Mouse (Mus musculus): ENCODE results near the gene Msh4. TPM values are rescaled to one million over a fixed set of nuclear protein-coding genes. Genes with fewer than 3 reads are reported as not detected.

Gene Msh4
- polyA plus RNA-seq, 1 experiment from 2014 or later: 0.11 TPM

- Histone ChIP-seq H3K27me3 (replicated peaks) (no peaks in the 10 kb centered on the region), H3K9ac (no peak overlapping the region), H3K4me3 (no peak overlapping the region), H3K36me3 (peaks cover 62% of the 10 kb centered on the region), H3K9me3 (no peaks in the 10 kb centered on the region), H3K4me2 (replicated peaks) (no peak overlapping the region), H3K4me1 (peaks cover 14% of the 10 kb centered on the region), H3K27ac (no peak overlapping the region)
- peak; percentile 43; the same call in 1 of the 2 replicates for ATAC-seq (ENCODE audit: low FRiP score, low read depth)
- 82% methylated on average over 49 of the region's 49 CpGs for WGBS
Measured at GRCm38 (mm10) chr3:153905251-153906135, 445 bp downstream of the Msh4 start.

GRCm38 (mm10) chr3:153904586-153904985 is 1.4 kb downstream of the Msh4 start:
- Histone ChIP-seq H3K4me2 (replicated peaks) (no peak overlapping the region), H3K36me3 (peaks cover 53% of the 10 kb centered on the region), H3K27ac (no peak overlapping the region), H3K27me3 (replicated peaks) (no peaks in the 10 kb centered on the region), H3K9me3 (no peaks in the 10 kb centered on the region), H3K4me1 (peaks cover 8% of the 10 kb centered on the region), H3K9ac (no peak overlapping the region), H3K4me3 (no peak overlapping the region)
- WGBS: 70% methylated on average over 6 of the region's 6 CpGs
- ATAC-seq (ENCODE audit: low FRiP score, low read depth): 0 out of 2 replicates have a peak, but pooled peaks have one; percentile 26

- no peak overlapping the region for H3K4me3 ChIP-seq
- no peak overlapping the region for H3K27ac ChIP-seq
- no peaks in the 10 kb centered on the region for H3K4me1 ChIP-seq
- H3K9me3 ChIP-seq: no peaks in the 10 kb centered on the region
- ATAC-seq (ENCODE audit: low FRiP score, low read depth): no peak
- peaks cover 33% of the 10 kb centered on the region for H3K36me3 ChIP-seq
- 68% methylated on average over 3 of the region's 3 CpGs for WGBS
- no peaks in the 10 kb centered on the region for H3K27me3 ChIP-seq (replicated peaks)
- H3K4me2 ChIP-seq (replicated peaks): no peak overlapping the region
- H3K9ac ChIP-seq: no peak overlapping the region
Measured at GRCm38 (mm10) chr3:153902595-153902994, 3.3 kb downstream of the Msh4 start.

GRCm38 (mm10) chr3:153901904-153902303 is 4.0 kb downstream of the Msh4 start:
- WGBS: 88% methylated on average over 1 of the region's 1 CpGs
- Histone ChIP-seq H3K27me3 (replicated peaks) (no peaks in the 10 kb centered on the region), H3K27ac (no peak overlapping the region), H3K36me3 (peaks cover 26% of the 10 kb centered on the region), H3K9me3 (no peaks in the 10 kb centered on the region), H3K4me2 (replicated peaks) (no peak overlapping the region), H3K4me3 (no peak overlapping the region), H3K4me1 (no peaks in the 10 kb centered on the region), H3K9ac (no peak overlapping the region)
- no peak for ATAC-seq (ENCODE audit: low FRiP score, low read depth)

- Histone ChIP-seq H3K9ac (no peak overlapping the region), H3K27me3 (replicated peaks) (no peaks in the 10 kb centered on the region), H3K9me3 (no peaks in the 10 kb centered on the region), H3K27ac (no peak overlapping the region), H3K4me1 (no peaks in the 10 kb centered on the region), H3K4me2 (replicated peaks) (no peak overlapping the region), H3K36me3 (no peaks in the 10 kb centered on the region), H3K4me3 (no peak overlapping the region)
- WGBS: 77% methylated on average over 6 of the region's 6 CpGs
- no peak for ATAC-seq (ENCODE audit: low FRiP score, low read depth)
Measured at GRCm38 (mm10) chr3:153897216-153897615, 8.7 kb downstream of the Msh4 start.

GRCm38 (mm10) chr3:153895454-153895853 is 10.5 kb downstream of the Msh4 start:
- ATAC-seq (ENCODE audit: low FRiP score, low read depth): no peak
- no peaks in the 10 kb centered on the region for H3K4me1 ChIP-seq

GRCm38 (mm10) chr3:153889188-153889781 is 16.7 kb downstream of the Msh4 start:
- Histone ChIP-seq H3K9ac (no peak overlapping the region), H3K4me3 (no peak overlapping the region), H3K27me3 (replicated peaks) (no peaks in the 10 kb centered on the region), H3K4me2 (replicated peaks) (no peak overlapping the region), H3K9me3 (no peaks in the 10 kb centered on the region), H3K27ac (no peak overlapping the region), H3K4me1 (no peaks in the 10 kb centered on the region), H3K36me3 (no peaks in the 10 kb centered on the region)
- WGBS: 79% methylated on average over 8 of the region's 8 CpGs
- no peak for ATAC-seq (ENCODE audit: low FRiP score, low read depth)

More at GRCm38 (mm10) chr3:153895454-153895853, 10.5 kb downstream of the Msh4 start:
- H3K27ac ChIP-seq: no peak overlapping the region
- no peaks in the 10 kb centered on the region for H3K9me3 ChIP-seq
- H3K9ac ChIP-seq: no peak overlapping the region
- H3K4me3 ChIP-seq: no peak overlapping the region
- no peaks in the 10 kb centered on the region for H3K27me3 ChIP-seq (replicated peaks)
- H3K36me3 ChIP-seq: no peaks in the 10 kb centered on the region
- H3K4me2 ChIP-seq (replicated peaks): no peak overlapping the region
- 83% methylated on average over 3 of the region's 3 CpGs for WGBS

- Histone ChIP-seq H3K9ac (no peak overlapping the region), H3K4me2 (replicated peaks) (no peak overlapping the region), H3K4me1 (no peaks in the 10 kb centered on the region), H3K27me3 (replicated peaks) (no peaks in the 10 kb centered on the region), H3K36me3 (no peaks in the 10 kb centered on the region), H3K27ac (no peak overlapping the region), H3K9me3 (no peaks in the 10 kb centered on the region), H3K4me3 (no peak overlapping the region)
- 75% methylated on average over 6 of the region's 6 CpGs for WGBS
- ATAC-seq (ENCODE audit: low FRiP score, low read depth): no peak
Measured at GRCm38 (mm10) chr3:153888141-153888540, 17.8 kb downstream of the Msh4 start.

- Histone ChIP-seq H3K4me1 (no peaks in the 10 kb centered on the region), H3K4me3 (no peak overlapping the region), H3K36me3 (no peaks in the 10 kb centered on the region), H3K9ac (no peak overlapping the region), H3K27me3 (replicated peaks) (no peaks in the 10 kb centered on the region), H3K4me2 (replicated peaks) (no peak overlapping the region), H3K27ac (no peak overlapping the region), H3K9me3 (no peaks in the 10 kb centered on the region)
- ATAC-seq (ENCODE audit: low FRiP score, low read depth): no peak
Measured at GRCm38 (mm10) chr3:153886296-153886695, 19.6 kb downstream of the Msh4 start.

- no peaks in the 10 kb centered on the region for H3K4me1 ChIP-seq
- no peaks in the 10 kb centered on the region for H3K9me3 ChIP-seq
- no peaks in the 10 kb centered on the region for H3K36me3 ChIP-seq
- H3K9ac ChIP-seq: no peak overlapping the region
- no peak overlapping the region for H3K4me3 ChIP-seq
- no peak for ATAC-seq (ENCODE audit: low FRiP score, low read depth)
- 86% methylated on average over 5 of the region's 5 CpGs for WGBS
- H3K27ac ChIP-seq: no peak overlapping the region
- H3K27me3 ChIP-seq (replicated peaks): no peaks in the 10 kb centered on the region
- no peak overlapping the region for H3K4me2 ChIP-seq (replicated peaks)
Measured at GRCm38 (mm10) chr3:153871396-153871795, 34.5 kb downstream of the Msh4 start.

GRCm38 (mm10) chr3:153867149-153868136 is 38.5 kb downstream of the Msh4 start:
- no peaks in the 10 kb centered on the region for H3K27me3 ChIP-seq (replicated peaks)
- H3K4me3 ChIP-seq: no peak overlapping the region
- no peaks in the 10 kb centered on the region for H3K36me3 ChIP-seq
- no peak overlapping the region for H3K27ac ChIP-seq
- no peak overlapping the region for H3K9ac ChIP-seq
- H3K9me3 ChIP-seq: no peaks in the 10 kb centered on the region
- ATAC-seq (ENCODE audit: low FRiP score, low read depth): no peak
- no peaks in the 10 kb centered on the region for H3K4me1 ChIP-seq
- H3K4me2 ChIP-seq (replicated peaks): no peak overlapping the region
- 77% methylated on average over 14 of the region's 14 CpGs for WGBS
